Mouse (Mus musculus) liver, adult 2 months (tissue): ENCODE measurements around the gene Gng7. TPM values are rescaled to one million over a fixed set of nuclear protein-coding genes. Genes with fewer than 3 reads are reported as not detected.

ENCODE experiments used
- DNase-seq: peaks from one replicate; pipeline ENCODE4 v3.0.0-alpha.2; 2011; ENCODE audit warnings: low read depth, low spot score; ENCODE audit errors: extremely low read depth
- H3K27ac ChIP-seq: fragments of 200-500 bp; replicated peaks from 2 replicates; pipeline ENCODE4 v1.5.1; 2012; ENCODE audit warnings: low read depth, mild to moderate bottlenecking, control low read depth, inconsistent platforms, low read length; ENCODE audit not compliant: insufficient read depth
- H3K27me3 ChIP-seq: fragments of 200-500 bp; 2 replicates; pipeline ENCODE4 v1.6.1; 2012; ENCODE audit warnings: mild to moderate bottlenecking, moderate library complexity, low read length, inconsistent platforms; ENCODE audit not compliant: control insufficient read depth, insufficient read depth
- H3K36me3 ChIP-seq: fragments of 200-500 bp; 2 replicates; pipeline ENCODE4 v1.6.1; 2012; ENCODE audit warnings: low read length, inconsistent platforms; ENCODE audit not compliant: control insufficient read depth, insufficient read depth
- H3K4me1 ChIP-seq: fragments of 200-500 bp; 2 replicates; pipeline ENCODE4 v1.6.1; 2011; ENCODE audit warnings: low read length; ENCODE audit not compliant: control insufficient read depth, insufficient read depth
- H3K4me3 ChIP-seq: fragments of 200-500 bp; 2 replicates; pipeline ENCODE4 v1.5.1; 2011; ENCODE audit warnings: low read depth, mild to moderate bottlenecking, control low read depth, low read length, moderate library complexity; ENCODE audit not compliant: insufficient read depth
- H3K79me2 ChIP-seq: fragments of 200-500 bp; 2 replicates; pipeline ENCODE4 v1.6.1; 2012; ENCODE audit warnings: inconsistent platforms, mild to moderate bottlenecking, low read length, moderate library complexity; ENCODE audit not compliant: control insufficient read depth, insufficient read depth
- H3K9ac ChIP-seq: fragments of 200-500 bp; 2 replicates; pipeline ENCODE4 v1.6.1; 2012; ENCODE audit warnings: low read depth, mild to moderate bottlenecking, control low read depth, inconsistent platforms, low read length
- CTCF ChIP-seq: fragments of 200-500 bp; IDR thresholded peaks from 2 replicates; pipeline ENCODE4 v1.5.1; 2011; ENCODE audit warnings: low read depth, low read length, control low read depth
- POLR2A ChIP-seq: fragments of 200-500 bp; IDR thresholded peaks from 2 replicates; pipeline ENCODE4 v1.6.1; 2011; ENCODE audit warnings: low read length, control low read depth; ENCODE audit not compliant: insufficient read depth; ENCODE audit errors: extremely low read depth
- WGBS: fragments of 180-500 bp; shearing (Covaris S2); methylation state at CpG from one replicate; pipeline ENCODE4 v1.1.7; 2018; 5-methylcytosine and 5-hydroxymethylcytosine counted together
- polyA plus RNA-seq: library from polyadenylated mRNA; depleted of rRNA; stranded (reverse); fragments of >200 nt; gene quantifications from 2 replicates; pipeline ENCODE4 v1.2.3, GENCODE M21; 2012
- total RNA-seq: library from RNA; depleted of rRNA; stranded (reverse); fragments of >200 nt; gene quantifications from 2 replicates; pipeline ENCODE4 v1.2.3, GENCODE M21; 2014

Gene Gng7
- total and polyA plus RNA-seq, 2 experiments: 0.09 to 0.65 TPM

DNA sequence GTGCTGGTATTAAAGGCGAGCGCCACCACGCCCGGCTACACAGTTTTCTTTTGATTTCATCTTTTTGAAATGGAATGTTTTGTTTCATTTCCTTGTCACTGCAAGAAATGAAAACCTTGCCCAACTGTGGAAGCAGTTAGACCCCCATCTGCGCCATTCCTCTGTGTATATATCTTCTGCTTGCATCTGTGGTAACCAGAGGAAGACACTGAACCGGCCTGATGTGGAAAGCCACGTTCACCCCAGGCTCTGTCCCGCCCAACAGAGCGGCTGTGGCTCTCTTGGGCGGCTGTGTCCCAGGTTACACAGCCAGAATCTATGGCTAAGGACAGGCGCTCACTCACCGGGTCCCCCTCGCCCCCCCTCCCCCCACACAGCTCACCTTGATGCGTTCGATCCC lies 62.3 kb downstream of the Gng7 start:
- no peak for TF ChIP-seq POLR2A
- TF ChIP-seq CTCF: no peak
- Histone ChIP-seq H3K79me2 (no peaks in the 10 kb centered on the region), H3K27ac (no peak overlapping the region), H3K9ac (no peak overlapping the region), H3K36me3 (no peaks in the 10 kb centered on the region), H3K4me1 (no peaks in the 10 kb centered on the region), H3K4me3 (no peak overlapping the region), H3K27me3 (no peaks in the 10 kb centered on the region)
- no peak for DNase-seq
- 79% methylated on average over 15 of the region's 15 CpGs for WGBS

DNA sequence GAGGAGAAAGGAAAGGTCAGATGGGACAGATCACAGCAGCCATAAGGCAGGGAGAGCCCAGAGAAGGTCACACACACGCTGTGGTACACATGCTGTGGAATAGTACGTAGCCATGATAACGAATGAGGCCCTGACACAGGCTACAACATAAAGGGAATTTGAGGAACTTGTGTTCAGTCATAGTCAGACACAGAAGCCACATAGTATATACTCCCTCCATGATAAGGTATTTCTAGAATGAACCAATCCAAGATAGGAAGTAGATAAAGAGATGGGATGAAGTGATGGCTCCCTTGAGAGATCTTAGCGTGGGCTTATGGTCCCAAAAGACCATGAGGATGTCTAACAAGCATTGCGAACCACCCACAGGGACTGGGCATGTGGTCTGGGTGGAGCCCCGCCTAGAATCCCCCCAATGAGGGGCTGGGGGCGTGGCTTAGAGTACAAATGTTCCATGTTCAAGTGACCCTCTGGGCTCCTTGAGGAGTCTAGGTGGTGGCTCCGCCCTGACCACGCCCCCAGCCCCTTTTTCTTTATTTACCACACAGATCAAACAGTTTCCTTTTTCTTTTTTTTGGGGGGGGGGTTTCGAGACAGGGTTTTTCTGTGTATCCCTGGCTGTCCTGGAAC lies 62.9 kb downstream of the Gng7 start:
- H3K27ac ChIP-seq: no peak overlapping the region
- H3K4me1 ChIP-seq: no peaks in the 10 kb centered on the region
- H3K79me2 ChIP-seq: no peaks in the 10 kb centered on the region
- no peak overlapping the region for H3K4me3 ChIP-seq
- WGBS: 78% methylated on average over 10 of the region's 10 CpGs
- TF ChIP-seq CTCF (no peak), POLR2A (no peak)
- DNase-seq: no peak
- no peaks in the 10 kb centered on the region for H3K27me3 ChIP-seq
- H3K9ac ChIP-seq: no peak overlapping the region
- no peaks in the 10 kb centered on the region for H3K36me3 ChIP-seq

DNA sequence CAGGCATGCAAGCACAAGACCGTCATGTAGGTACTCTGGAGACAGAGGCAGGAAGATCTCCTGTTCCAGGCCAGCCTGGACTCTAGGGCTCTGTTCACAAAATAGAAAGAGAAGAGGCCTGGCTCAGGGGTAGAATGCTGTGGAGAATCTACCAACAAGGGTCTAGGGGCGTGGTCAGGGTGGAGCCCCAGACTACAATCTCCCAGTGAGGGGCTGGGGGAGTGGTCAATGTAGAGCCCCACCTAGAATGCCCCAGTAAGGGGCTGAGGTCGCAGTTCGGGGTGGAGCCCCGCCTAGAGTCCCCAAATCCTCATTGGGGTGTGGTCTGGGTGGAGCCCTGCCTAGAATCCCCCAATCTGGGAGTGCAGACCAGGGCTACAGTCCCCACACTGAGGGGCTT lies 64.4 kb downstream of the Gng7 start:
- 50% methylated on average over 5 of the region's 5 CpGs for WGBS

DNA sequence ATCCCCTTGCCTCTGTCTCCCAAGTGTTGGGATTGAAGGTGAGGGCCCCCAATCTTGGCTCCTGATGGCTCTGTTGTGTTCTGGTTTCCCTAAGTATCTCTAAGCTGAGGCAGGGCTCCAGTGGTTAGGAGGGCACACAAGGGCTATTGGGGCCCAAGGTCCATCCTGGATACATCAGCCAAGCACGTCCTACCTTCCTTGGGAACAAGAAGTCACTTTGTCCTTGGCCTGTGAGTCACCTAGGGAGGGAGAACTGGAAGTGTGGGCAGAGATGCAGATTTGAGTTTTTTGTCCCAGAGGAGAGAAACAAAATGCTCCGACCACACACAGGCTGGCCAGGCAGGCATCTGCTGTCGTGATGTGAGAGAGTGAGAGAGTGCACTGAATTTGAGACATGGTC lies 65.7 kb downstream of the Gng7 start:
- no peaks in the 10 kb centered on the region for H3K36me3 ChIP-seq
- H3K79me2 ChIP-seq: no peaks in the 10 kb centered on the region
- WGBS: 86% methylated on average over 3 of the region's 3 CpGs
- H3K27ac ChIP-seq: no peak overlapping the region
- H3K4me1 ChIP-seq: no peaks in the 10 kb centered on the region
- H3K9ac ChIP-seq: no peak overlapping the region
- DNase-seq: no peak
- H3K27me3 ChIP-seq: no peaks in the 10 kb centered on the region
- TF ChIP-seq CTCF (no peak), POLR2A (no peak)
- H3K4me3 ChIP-seq: no peak overlapping the region

More for the DNA sequence above, 64.4 kb downstream of the Gng7 start:
- H3K27me3 ChIP-seq: no peaks in the 10 kb centered on the region
- H3K36me3 ChIP-seq: no peaks in the 10 kb centered on the region
- TF ChIP-seq POLR2A: no peak
- no peak for TF ChIP-seq CTCF
- H3K9ac ChIP-seq: no peak overlapping the region
- no peaks in the 10 kb centered on the region for H3K4me1 ChIP-seq
- no peak overlapping the region for H3K27ac ChIP-seq
- no peak for DNase-seq
- H3K79me2 ChIP-seq: no peaks in the 10 kb centered on the region
- H3K4me3 ChIP-seq: no peak overlapping the region

DNA sequence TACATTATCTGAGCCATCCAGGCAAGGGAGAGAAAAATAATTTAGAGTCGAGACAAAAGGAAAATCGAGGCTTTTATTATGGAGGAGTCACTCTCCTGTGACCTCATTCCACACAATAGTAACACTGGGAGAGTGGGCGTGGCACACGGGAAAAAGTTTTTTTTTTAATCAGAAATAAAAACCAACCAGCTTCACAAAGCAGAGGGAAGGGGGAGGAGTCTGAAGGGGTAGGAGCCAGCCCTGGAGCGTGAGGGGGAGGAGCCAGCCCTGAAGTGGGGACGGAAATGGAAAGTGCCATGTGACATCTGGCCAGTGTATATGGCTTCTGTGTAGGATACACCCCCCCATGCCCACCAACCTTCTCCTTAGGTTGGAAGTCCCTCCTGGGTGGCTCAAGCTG lies 66.2 kb downstream of the Gng7 start:
- TF ChIP-seq POLR2A (no peak), CTCF (no peak)
- H3K4me1 ChIP-seq: no peaks in the 10 kb centered on the region
- no peak overlapping the region for H3K9ac ChIP-seq
- H3K27me3 ChIP-seq: no peaks in the 10 kb centered on the region
- DNase-seq: no peak
- 38% methylated on average over 6 of the region's 6 CpGs for WGBS
- H3K79me2 ChIP-seq: no peaks in the 10 kb centered on the region
- H3K4me3 ChIP-seq: no peak overlapping the region
- H3K36me3 ChIP-seq: no peaks in the 10 kb centered on the region
- no peak overlapping the region for H3K27ac ChIP-seq

DNA sequence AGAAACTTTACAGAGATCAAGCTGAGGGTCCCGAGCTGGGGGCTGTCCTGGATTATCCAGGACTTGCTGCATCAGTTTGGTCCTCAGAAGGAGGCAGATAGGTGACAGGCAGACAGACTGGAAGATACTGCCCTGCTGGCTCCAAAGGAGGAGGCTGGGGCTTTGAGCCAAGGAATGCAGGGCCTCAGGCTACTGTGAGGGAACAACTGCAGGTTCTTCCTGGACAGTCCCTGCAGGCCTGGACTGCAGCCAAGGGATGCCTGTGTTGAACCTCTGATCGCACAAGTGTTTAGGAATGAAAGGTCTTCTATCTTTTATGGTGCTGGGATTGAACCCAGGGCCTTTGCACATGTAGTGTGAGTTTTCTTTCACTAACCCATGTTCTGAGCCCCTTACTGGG lies 66.9 kb downstream of the Gng7 start:
- H3K79me2 ChIP-seq: no peaks in the 10 kb centered on the region
- WGBS: 41% methylated on average over 2 of the region's 2 CpGs
- no peaks in the 10 kb centered on the region for H3K36me3 ChIP-seq
- no peak for DNase-seq
- H3K9ac ChIP-seq: no peak overlapping the region
- no peaks in the 10 kb centered on the region for H3K27me3 ChIP-seq
- no peak overlapping the region for H3K4me3 ChIP-seq
- no peak overlapping the region for H3K27ac ChIP-seq
- TF ChIP-seq POLR2A (no peak), CTCF (no peak)
- H3K4me1 ChIP-seq: no peaks in the 10 kb centered on the region
